Comparison of ENCODE assay signal across 8 mouse cellular contexts in genomic region chr2:152739842-152740260, GRCm38 (mm10). TPM values are rescaled to one million over a fixed set of nuclear protein-coding genes. Genes with fewer than 3 reads are reported as not detected.
DNase-seq lines count a peak whose midpoint lies in the region; ATAC-seq lines count a peak whose summit lies in the region.

No protein-coding gene starts in this region.

- H3K4me2 ChIP-seq in heart, embryonic 16.5 days (ENCODE audit: low read depth, low read length): peak overlapping the region; percentile 83
- H3K4me2 ChIP-seq in neural tube, embryonic 13.5 days: peak overlapping the region; percentile 89

- H3K27ac ChIP-seq in heart, embryonic 16.5 days (ENCODE audit: low read length): peak overlapping the region; percentile 86
- H3K27ac ChIP-seq in neural tube, embryonic 13.5 days (replicated peaks): peak overlapping the region; percentile 88

- H3K4me1 ChIP-seq in heart, embryonic 16.5 days (ENCODE audit: control insufficient read depth, insufficient read depth, low read length): peaks cover 34% of the 10 kb centered on the region
- H3K4me1 ChIP-seq in neural tube, embryonic 13.5 days (replicated peaks): peaks cover 67% of the 10 kb centered on the region

- H3K27me3 ChIP-seq in heart, embryonic 16.5 days (ENCODE audit: control insufficient read depth, insufficient read depth, low read length): no peaks in the 10 kb centered on the region
- H3K27me3 ChIP-seq in neural tube, embryonic 13.5 days: no peaks in the 10 kb centered on the region

- no peaks in the 10 kb centered on the region for H3K36me3 ChIP-seq in heart, embryonic 16.5 days (ENCODE audit: control insufficient read depth, insufficient read depth)
- H3K36me3 ChIP-seq in neural tube, embryonic 13.5 days: no peaks in the 10 kb centered on the region

- no peak overlapping the region for H3K9ac ChIP-seq in heart, embryonic 16.5 days (ENCODE audit: low read length)
- H3K9ac ChIP-seq in neural tube, embryonic 13.5 days: peak overlapping the region; percentile 84; the same call in 1 of the 2 replicates

- no peaks in the 10 kb centered on the region for H3K9me3 ChIP-seq in heart, embryonic 16.5 days (replicated peaks; ENCODE audit: control insufficient read depth, low read length)
- no peaks in the 10 kb centered on the region for H3K9me3 ChIP-seq in neural tube, embryonic 13.5 days

- DNase-seq in embryo, embryonic 10 days (ENCODE audit: low spot score): peak; percentile 69
- no peak for DNase-seq in embryo, embryonic 10.5 days (ENCODE audit: low spot score)
- DNase-seq in R1 (ENCODE audit: low read depth, low spot score) (peak; percentile 53), liver (peak; percentile 64)
- no peak for DNase-seq in spleen, postnatal 10 days (ENCODE audit: low spot score in 2 of 2)
- DNase-seq in thymus, postnatal 14 days: no peak

- H3K4me3 ChIP-seq in heart, embryonic 16.5 days (ENCODE audit: low read length): no peak overlapping the region
- H3K4me3 ChIP-seq in neural tube, embryonic 13.5 days: no peak overlapping the region

- WGBS in heart, embryonic 16.5 days: 15% methylated on average over 3 of the region's 3 CpGs
- 41% methylated on average over 3 of the region's 3 CpGs for WGBS in neural tube, embryonic 13.5 days

- ATAC-seq in heart, embryonic 16.5 days (replicated peaks; ENCODE audit: extremely low read depth, insufficient read depth, low FRiP score): no peak
- no peak for ATAC-seq in neural tube, embryonic 13.5 days (ENCODE audit: low read depth)

RNA-seq across cellular contexts. Expression of gene Id1, which starts 3.8 kb away (rescaled TPM):
- 56.3 and 64.5 TPM in 2 replicates for polyA plus RNA-seq in heart, embryonic 16.5 days (2015; fragmentation: Nextera tagmentation; extraction: Ambion mirVana)
- polyA plus RNA-seq in neural tube, embryonic 13.5 days (2015; fragmentation: Nextera tagmentation; extraction: Ambion mirVana): 63.6 and 68.2 TPM in 2 replicates

RNA-seq across cellular contexts. Expression of gene Cox4i2, which starts 14.1 kb away (rescaled TPM):
- polyA plus RNA-seq in heart, embryonic 16.5 days (2015; fragmentation: Nextera tagmentation; extraction: Ambion mirVana): 26.7 and 30.9 TPM in 2 replicates
- polyA plus RNA-seq in neural tube, embryonic 13.5 days (2015; fragmentation: Nextera tagmentation; extraction: Ambion mirVana): 4.5 and 4.7 TPM in 2 replicates

RNA-seq across cellular contexts. Expression of gene Mcts2, which starts 53.0 kb away (rescaled TPM):
- polyA plus RNA-seq in heart, embryonic 16.5 days (2015; fragmentation: Nextera tagmentation; extraction: Ambion mirVana): 18.9 and 19.2 TPM in 2 replicates
- 45.5 TPM in 2 replicates for polyA plus RNA-seq in neural tube, embryonic 13.5 days (2015; fragmentation: Nextera tagmentation; extraction: Ambion mirVana)

Comparison
In these comparisons a context has a peak if more than half of its experiments do, and no peak if none do; other contexts are left out.
1. DNase-seq: peak in embryo, embryonic 10 days (single experiment), R1 (single experiment) and liver (single experiment); none in embryo, embryonic 10.5 days (single experiment), spleen, postnatal 10 days (0 of 2) and thymus, postnatal 14 days (single experiment).